Mouse (Mus musculus): Measurements from ENCODE around the gene Gm49450. TPM values are rescaled to one million over a fixed set of nuclear protein-coding genes. Genes with fewer than 3 reads are reported as not detected.
"Not testable (repeated sequence)": the region's sequence is repeated elsewhere in the genome, so short reads cannot be mapped to it uniquely, and the experiment has no call there.

Gene Gm49450
- total RNA-seq, 2 experiments from 2014 or later, result not detected

DNA sequence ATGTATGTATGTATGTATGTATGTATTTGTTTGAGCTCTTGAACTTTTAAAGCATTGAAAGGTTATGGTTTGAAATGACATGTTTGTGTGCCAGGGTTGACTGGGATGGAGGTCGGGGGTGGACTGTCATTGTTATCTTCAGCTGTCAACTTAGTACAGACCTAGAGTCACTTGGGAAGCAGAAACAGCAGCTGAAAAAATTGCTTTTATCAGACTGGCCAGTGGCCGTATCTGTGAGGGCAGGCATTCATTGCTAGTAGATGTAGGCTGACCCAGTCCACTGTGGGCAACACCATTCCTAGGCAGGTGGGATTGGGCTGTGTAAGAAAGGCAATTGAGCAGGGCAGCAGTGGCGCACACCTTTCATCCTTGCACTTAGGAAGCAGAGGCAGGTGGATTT lies 6.2 kb upstream of the Gm49450 start:
- no peak for DNase-seq
- intact Hi-C loops (cut with DNase I), result no loop called here

DNA sequence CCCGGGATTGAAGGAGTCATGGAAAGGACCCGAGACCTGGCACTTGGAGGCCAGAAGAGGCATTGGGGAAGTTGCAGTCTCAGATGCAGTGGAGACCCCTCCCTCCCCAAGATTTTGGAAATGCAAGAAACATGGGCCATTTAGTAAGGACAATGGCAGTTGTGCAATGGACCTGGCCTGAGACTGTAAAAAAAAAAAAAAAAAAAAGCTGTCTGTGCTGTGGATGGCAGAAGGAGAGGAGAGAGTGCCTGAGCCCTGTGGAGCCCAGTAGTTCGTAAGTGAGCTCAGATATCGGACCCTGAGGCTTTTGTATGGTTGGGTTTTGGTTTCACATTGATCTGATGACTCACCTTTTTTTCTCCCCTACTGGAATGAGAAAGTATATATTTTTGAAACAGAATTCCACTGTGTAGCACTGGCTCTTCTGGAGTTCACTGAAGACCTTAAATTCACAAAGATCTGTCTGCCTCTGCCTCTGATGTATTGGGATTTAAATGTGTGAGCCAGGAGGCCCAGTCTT lies 5.6 kb upstream of the Gm49450 start:
- no peak for DNase-seq
- intact Hi-C loops (cut with DNase I), result no loop called here

DNA sequence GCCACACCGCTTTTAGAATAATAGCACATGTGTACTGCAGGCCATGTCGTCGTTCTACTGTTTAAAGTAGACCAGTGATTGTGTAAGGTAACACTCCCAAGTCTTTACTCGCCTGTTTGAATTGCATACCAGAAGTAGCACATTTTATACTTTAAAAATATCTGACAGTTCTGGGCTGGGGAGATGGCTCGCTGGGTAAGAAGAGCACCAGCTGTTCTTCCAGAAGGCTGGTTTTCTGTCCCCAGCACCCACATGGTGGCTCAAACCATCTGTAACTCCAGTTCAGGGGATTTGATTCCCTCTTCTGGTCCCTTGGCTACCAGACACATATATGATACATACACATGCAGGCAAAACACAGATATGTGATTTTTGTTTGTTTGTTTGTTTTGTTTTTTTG lies 4.1 kb upstream of the Gm49450 start:
- no peak for DNase-seq
- intact Hi-C loops (cut with DNase I), result no loop called here

DNA sequence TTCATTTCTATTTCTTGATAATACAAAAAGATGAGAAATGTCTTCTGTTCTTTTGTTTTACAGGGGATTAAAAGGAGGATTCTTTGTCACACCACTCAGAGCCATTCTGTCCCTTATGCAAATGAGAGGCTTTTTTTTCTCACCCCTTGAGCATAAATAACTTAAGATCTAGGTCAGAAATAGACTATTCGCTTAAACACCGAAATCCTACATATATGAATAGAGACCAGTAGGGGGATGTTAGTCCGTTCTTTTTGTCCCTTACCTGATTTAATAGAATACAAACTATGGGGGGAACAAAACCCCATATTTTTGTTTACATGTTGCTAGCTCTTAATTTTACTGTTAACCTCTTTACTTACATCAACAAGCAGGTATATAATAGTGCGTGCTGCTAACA lies 2.6 kb upstream of the Gm49450 start:
- DNase-seq, result no peak
- intact Hi-C loops (cut with DNase I), result no loop called here

- intact Hi-C loops (cut with DNase I), result no loop called here
These were observed 2.0 kb upstream of the Gm49450 start for GRCm38 (mm10) chr15:98955324-98955723.

DNA sequence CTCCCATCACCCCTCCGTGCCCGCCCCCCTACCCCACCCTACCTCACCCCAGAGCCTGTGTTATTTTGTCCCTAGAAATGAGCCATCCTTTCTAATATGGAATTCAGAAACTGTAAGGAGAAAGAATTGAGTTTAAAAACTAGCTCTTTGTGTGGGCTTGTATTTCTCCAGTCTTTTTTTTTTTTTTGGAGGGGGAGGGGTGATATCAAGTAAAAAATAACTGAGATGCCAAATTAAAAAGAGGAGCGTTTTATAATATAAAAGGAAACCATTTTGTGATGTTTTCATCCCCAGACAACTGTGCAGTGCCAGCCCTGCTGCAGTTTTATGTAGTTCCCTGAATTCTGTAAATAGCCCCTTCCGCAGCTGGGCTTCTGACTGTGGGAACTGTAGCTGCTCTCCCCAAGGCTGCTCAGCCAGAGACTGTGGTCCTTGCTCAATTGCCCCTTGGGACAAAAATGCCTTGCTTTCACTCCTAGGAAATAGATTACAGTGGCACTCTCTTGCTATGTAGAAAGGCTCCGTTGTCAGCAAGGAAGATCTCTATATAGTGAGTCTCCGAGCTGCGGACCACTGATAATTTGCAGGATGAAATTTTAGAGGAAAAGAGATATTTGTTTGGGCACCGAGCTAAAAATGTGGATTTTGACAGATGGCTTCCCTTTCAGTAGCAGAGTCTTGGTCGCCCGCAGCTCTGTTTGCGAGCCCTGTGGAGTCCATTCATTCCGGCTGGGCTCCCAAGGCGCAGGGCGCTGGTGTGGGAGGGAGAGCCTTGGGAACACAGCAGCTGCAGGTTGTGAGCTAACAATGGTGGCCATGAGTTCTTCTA lies 1.3 kb upstream of the Gm49450 start:
- intact Hi-C loops (cut with DNase I), result no loop called here
- peak in 1 of 2 experiments; percentile 33 for DNase-seq

More at GRCm38 (mm10) chr15:98955324-98955723, 2.0 kb upstream of the Gm49450 start:
- DNase-seq, result no peak

GRCm38 (mm10) chr15:98952751-98953400 lies 475 bp downstream of the Gm49450 start:
- DNase-seq, result peak; percentile 86 to 87
- intact Hi-C loops (cut with DNase I), result loop anchor here (1.0 to 2.0 kb wide), 3 partner anchors 18 to 40 kb away; partner anchors contain the start of gene Tuba1b

DNA sequence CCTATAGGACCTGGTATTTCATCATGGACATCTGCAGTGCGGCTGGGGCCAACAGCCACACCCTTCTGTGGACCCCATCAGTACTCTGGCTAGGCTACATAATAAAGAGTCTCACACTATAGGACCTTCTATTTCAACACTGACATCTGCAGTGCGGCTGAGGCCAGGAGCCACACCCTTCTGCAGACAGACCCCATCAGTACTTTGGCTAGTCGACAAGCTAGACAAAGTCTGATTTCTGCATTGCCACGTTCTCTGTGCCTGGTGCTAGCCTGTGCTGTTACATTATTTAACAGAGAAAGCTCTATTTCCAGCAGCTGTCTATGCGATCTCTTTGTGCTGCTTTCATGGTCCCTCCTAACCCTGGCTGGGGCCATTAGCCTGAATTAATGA lies 1.3 kb downstream of the Gm49450 start:
- intact Hi-C loops (cut with DNase I), result loop anchor here (2.0 kb wide), 1 partner anchor 17 kb away; the partner anchor contains the start of gene Tuba1b
- DNase-seq, result no peak

- not testable (repeated sequence) for DNase-seq
- intact Hi-C loops (cut with DNase I), result loop anchor here (2.0 kb wide), 1 partner anchor 17 kb away; the partner anchor contains the start of gene Tuba1b
These were observed 2.0 kb downstream of the Gm49450 start for GRCm38 (mm10) chr15:98951122-98952062.

DNA sequence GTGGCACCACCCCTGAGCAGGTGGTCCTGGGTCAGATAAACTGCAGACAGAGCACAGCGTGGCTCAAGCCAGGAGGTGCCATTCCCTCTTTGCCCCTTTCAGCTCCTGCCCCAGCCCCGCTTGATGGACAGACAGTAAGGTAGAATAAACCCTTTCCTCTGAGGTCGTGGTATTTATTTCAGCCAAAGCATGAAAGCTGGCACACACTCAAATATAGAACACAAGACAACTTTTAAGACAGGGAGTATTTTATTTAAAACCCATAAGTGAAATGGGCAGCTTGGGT lies 3.8 kb downstream of the Gm49450 start:
- no peak for DNase-seq
- intact Hi-C loops (cut with DNase I), result no loop called here

- intact Hi-C loops (cut with DNase I), result no loop called here
- no peak for DNase-seq
These were observed 4.3 kb downstream of the Gm49450 start for GRCm38 (mm10) chr15:98948857-98949606.

GRCm38 (mm10) chr15:98948382-98948781 lies 5.0 kb downstream of the Gm49450 start:
- intact Hi-C loops (cut with DNase I), result no loop called here
- no peak for DNase-seq

DNA sequence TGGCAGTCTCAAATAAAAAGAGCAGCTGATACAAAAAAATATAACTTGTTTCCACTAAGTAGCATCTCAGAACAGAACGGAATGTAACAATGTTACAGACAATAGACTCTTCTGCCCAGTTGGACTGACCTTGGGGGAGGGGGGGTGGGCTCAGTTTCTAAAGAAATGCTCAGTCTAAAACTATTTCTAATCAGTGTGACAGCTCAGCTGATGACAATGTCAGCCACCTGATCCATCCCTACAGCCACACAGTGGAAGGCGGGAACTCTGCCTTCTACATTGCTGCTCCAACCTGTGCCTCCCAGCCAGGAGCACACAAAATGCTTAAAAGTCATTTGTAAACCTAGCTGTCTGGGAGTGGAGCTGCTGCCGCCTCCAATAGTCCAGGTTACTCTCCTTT lies 5.5 kb downstream of the Gm49450 start:
- intact Hi-C loops (cut with DNase I), result no loop called here

GRCm38 (mm10) chr15:98943133-98943532 lies 10.2 kb downstream of the Gm49450 start:
- intact Hi-C loops (cut with DNase I), result no loop called here
- no peak for DNase-seq

More for the DNA sequence above, 5.5 kb downstream of the Gm49450 start:
- DNase-seq, result no peak

- DNase-seq, result peak in 1 of 2 experiments; percentile 31
- intact Hi-C loops (cut with DNase I), result no loop called here
These were observed 11.3 kb downstream of the Gm49450 start for GRCm38 (mm10) chr15:98942081-98942480.

GRCm38 (mm10) chr15:98941539-98941938 lies 11.8 kb downstream of the Gm49450 start:
- DNase-seq, result no peak
- intact Hi-C loops (cut with DNase I), result no loop called here

DNA sequence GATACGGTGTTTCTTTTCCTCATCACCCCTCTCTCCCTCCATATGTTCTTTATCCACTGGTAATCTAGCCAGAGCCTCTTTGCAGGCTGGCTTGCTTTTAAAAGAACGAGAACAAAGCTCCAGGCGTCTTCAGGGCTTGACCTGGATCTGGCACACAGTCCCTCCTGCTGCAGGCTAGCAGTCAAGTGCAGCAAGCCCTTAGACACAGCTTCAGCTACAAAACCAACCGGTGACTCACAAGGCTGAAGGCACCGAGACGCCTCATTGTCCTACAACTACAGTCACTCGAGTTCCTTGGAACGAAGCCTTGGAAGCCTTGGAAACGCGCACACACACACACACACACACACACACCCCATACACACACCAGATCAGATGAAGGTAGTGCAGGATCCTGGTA lies 12.5 kb downstream of the Gm49450 start:
- DNase-seq, result no peak
- intact Hi-C loops (cut with DNase I), result no loop called here

DNA sequence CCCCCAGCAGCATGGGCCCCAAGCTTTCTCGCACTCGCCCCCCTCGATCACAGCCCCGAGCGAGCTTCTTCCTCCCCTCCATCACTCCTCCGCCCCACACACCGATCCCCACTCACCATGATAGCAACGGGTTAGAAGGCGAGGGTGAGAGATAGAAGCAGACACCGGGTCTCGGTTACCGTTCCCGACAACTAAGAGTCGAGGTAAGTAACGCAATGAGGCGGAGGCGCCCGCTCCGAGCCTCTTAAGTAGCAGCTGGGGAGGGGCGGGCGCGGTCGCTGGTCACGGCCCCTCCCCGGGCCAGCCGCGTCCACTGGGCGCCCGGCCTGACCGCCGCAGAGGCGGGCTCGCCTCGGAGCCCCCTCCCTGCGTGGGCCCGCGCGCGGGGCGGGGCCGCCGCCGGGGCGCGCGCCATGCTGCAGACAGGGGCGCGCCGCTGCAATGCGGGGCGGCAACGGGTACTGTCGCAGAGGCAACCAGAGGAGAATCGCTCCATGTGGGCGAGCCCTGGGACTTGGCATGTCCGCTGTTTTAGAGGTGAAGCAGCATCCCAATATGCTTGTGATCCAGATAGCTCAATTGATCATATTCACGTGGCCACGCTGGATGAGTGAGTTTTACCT lies 19.0 kb downstream of the Gm49450 start, which contains the start of gene Tuba1b:
Gene Tuba1b (minus strand): TSS at position 349 of the 623 bp plus-strand sequence.
- intact Hi-C loops (cut with DNase I), result loop anchor here (1.0 to 2.0 kb wide), 3 partner anchors 18 to 59 kb away; partner anchors contain the start of genes Gm49450 and Tuba1a
- DNase-seq, result peak; percentile 92 to 94

GRCm38 (mm10) chr15:98933833-98934216 lies 19.5 kb downstream of the Gm49450 start:
- intact Hi-C loops (cut with DNase I), result loop anchor here (1.0 to 2.0 kb wide), 3 partner anchors 19 to 59 kb away; partner anchors contain the start of genes Gm49450 and Tuba1a
- DNase-seq, result peak; percentile 96 to 97

Data from heart, postnatal 10 days (tissue).